Mouse (Mus musculus) CH12.LX (cell line): ENCODE measurements around the gene Olfr157. TPM values are rescaled to one million over a fixed set of nuclear protein-coding genes. Genes with fewer than 3 reads are reported as not detected.

Experiments
- DNase-seq: peaks from one replicate; pipeline ENCODE4 v3.0.0-alpha.2; 2013; ENCODE audit errors: extremely low read depth
- H3K27ac ChIP-seq: 2 replicates; pipeline ENCODE4 v1.5.1; 2012; ENCODE audit warnings: low read depth, mild to moderate bottlenecking, control low read depth, moderate library complexity; ENCODE audit not compliant: insufficient read depth
- H3K27me3 ChIP-seq: replicated peaks from 2 replicates; pipeline ENCODE3; 2012; ENCODE audit warnings: inconsistent platforms
- H3K36me3 ChIP-seq, 2 experiments: replicated peaks in 1 of 2; 2 replicates each; pipeline versions ENCODE3 to v1.6.1; 2012; ENCODE audit warnings: inconsistent platforms in 1 of 2, low read length in 1 of 2, mild to moderate bottlenecking in 1 of 2, mixed read lengths in 1 of 2, moderate library complexity in 1 of 2; ENCODE audit not compliant: control insufficient read depth in 1 of 2, insufficient read depth in 1 of 2
- H3K4me1 ChIP-seq, 2 experiments: 2 replicates each; pipeline ENCODE4 v1.6.1; 2012; ENCODE audit warnings: inconsistent platforms in 1 of 2, moderate library complexity in 1 of 2; ENCODE audit not compliant: insufficient read depth in 2 of 2, control insufficient read depth in 1 of 2
- H3K4me2 ChIP-seq: 2 replicates; pipeline ENCODE4 v1.6.1; 2012; ENCODE audit warnings: low read depth, mild to moderate bottlenecking, control low read depth; ENCODE audit not compliant: poor library complexity, insufficient read depth, severe bottlenecking
- H3K4me3 ChIP-seq, 3 experiments: fragments of 150-350 bp in 1 of 3; sonication (generic) in 1 of 3; replicated peaks in 1 of 3; 2 replicates each; pipeline versions ENCODE3 to v1.5.1; 2011 to 2012; ENCODE audit warnings: low read depth in 2 of 3, low read length in 2 of 3, mild to moderate bottlenecking in 2 of 3, moderate library complexity in 2 of 3, control low read depth in 1 of 3, improper control_type of control experiment in 1 of 3, inconsistent platforms in 1 of 3, mixed read lengths in 1 of 3; ENCODE audit not compliant: poor library complexity in 1 of 3
- H3K79me2 ChIP-seq: replicated peaks from 2 replicates; pipeline ENCODE4 v1.6.1; 2012; ENCODE audit warnings: mild to moderate bottlenecking, moderate library complexity; ENCODE audit not compliant: control insufficient read depth, poor library complexity, insufficient read depth, severe bottlenecking; ENCODE audit errors: extremely low read depth
- H3K9ac ChIP-seq: 2 replicates; pipeline ENCODE4 v1.6.1; 2012; ENCODE audit warnings: low read depth, mild to moderate bottlenecking, control low read depth, moderate library complexity; ENCODE audit not compliant: insufficient read depth
- H3K9me3 ChIP-seq: replicated peaks from 2 replicates; pipeline ENCODE3; 2012; ENCODE audit warnings: low read length, inconsistent platforms, mixed read lengths
- CTCF ChIP-seq, 2 experiments: IDR thresholded peaks in 1 of 2; conservative IDR thresholded peaks in 1 of 2; 2 replicates each; pipeline ENCODE4 v1.5.1; 2011 to 2012; ENCODE audit warnings: low read depth in 2 of 2, low read length in 2 of 2, improper control_type of control experiment in 1 of 2, inconsistent platforms in 1 of 2, mild to moderate bottlenecking in 1 of 2, moderate library complexity in 1 of 2
- ELF1 ChIP-seq: IDR thresholded peaks from 2 replicates; pipeline ENCODE4 v1.6.1; 2014; ENCODE audit warnings: low read depth, mild to moderate bottlenecking, inconsistent platforms, low read length, improper control_type of control experiment
- EP300 ChIP-seq: IDR thresholded peaks from 2 replicates; pipeline ENCODE4 v1.6.1; 2011; ENCODE audit warnings: low read length, improper control_type of control experiment
- HCFC1 ChIP-seq: IDR thresholded peaks from 2 replicates; pipeline ENCODE4 v1.6.1; 2012; ENCODE audit warnings: low read depth, mild to moderate bottlenecking, inconsistent platforms, low read length, improper control_type of control experiment
- IRF4 ChIP-seq: IDR thresholded peaks from 2 replicates; pipeline ENCODE4 v1.6.1; 2014; ENCODE audit warnings: low read depth, mild to moderate bottlenecking, inconsistent platforms, low read length, improper control_type of control experiment
- KAT2A ChIP-seq: IDR thresholded peaks from 2 replicates; pipeline ENCODE4 v1.6.1; 2012; ENCODE audit warnings: low read length, improper control_type of control experiment, inconsistent platforms; ENCODE audit not compliant: insufficient replicate concordance
- MAFK ChIP-seq: IDR thresholded peaks from 2 replicates; pipeline ENCODE4 v1.6.1; 2011; ENCODE audit warnings: low read length, improper control_type of control experiment; ENCODE audit not compliant: insufficient replicate concordance
- MAX ChIP-seq: IDR thresholded peaks from 2 replicates; pipeline ENCODE4 v1.6.1; 2011; ENCODE audit warnings: low read length, improper control_type of control experiment
- MXI1 ChIP-seq: IDR thresholded peaks from 2 replicates; pipeline ENCODE4 v1.6.1; 2011; ENCODE audit warnings: mild to moderate bottlenecking, low read depth, low read length, improper control_type of control experiment
- NELFE ChIP-seq: IDR thresholded peaks from 2 replicates; pipeline ENCODE4 v1.6.1; 2011; ENCODE audit warnings: low read depth, low read length, improper control_type of control experiment
- NRF1 ChIP-seq: IDR thresholded peaks from 2 replicates; pipeline ENCODE4 v1.6.1; 2014; ENCODE audit warnings: low read depth, mild to moderate bottlenecking, inconsistent platforms, low read length, improper control_type of control experiment, moderate library complexity
- PAX5 ChIP-seq: IDR thresholded peaks from 2 replicates; pipeline ENCODE4 v1.6.1; 2012; ENCODE audit warnings: low read length, inconsistent platforms, mixed read lengths
- RAD21 ChIP-seq: IDR thresholded peaks from 2 replicates; pipeline ENCODE4 v1.6.1; 2011; ENCODE audit warnings: low read depth, mild to moderate bottlenecking, low read length, improper control_type of control experiment, moderate library complexity
- SMC3 ChIP-seq: IDR thresholded peaks from 2 replicates; pipeline ENCODE4 v1.6.1; 2011; ENCODE audit warnings: low read depth, low read length, improper control_type of control experiment
- ZC3H11A ChIP-seq: IDR thresholded peaks from 2 replicates; pipeline ENCODE4 v1.6.1; 2012; ENCODE audit warnings: low read depth, mild to moderate bottlenecking, inconsistent platforms, low read length, improper control_type of control experiment
- ZNF384 ChIP-seq: IDR thresholded peaks from 2 replicates; pipeline ENCODE4 v1.6.1; 2012; ENCODE audit warnings: low read depth, low read length, improper control_type of control experiment, inconsistent platforms
- dilution Hi-C: fragments of 300-500 bp; cut with MboI; formaldehyde crosslinking; loops from 2 replicates; pipeline ENCODE4 v1.14.3; 2020; ENCODE audit warnings: low sequenced_read_pairs; ENCODE audit not compliant: extremely low pct_unique_long_range_greater_than_20kb, extremely low pct_ligation_motif_present
- in situ Hi-C: fragments of 300-500 bp; cut with MboI; formaldehyde crosslinking; loops from 3 replicates; pipeline ENCODE4 v1.14.3; 2019; ENCODE audit warnings: low sequenced_read_pairs, low pct_ligation_motif_present, low pct_unique_long_range_greater_than_20kb, mixed read lengths
- polyA plus RNA-seq: library from polyadenylated mRNA; unstranded; fragments of >175 nt; gene quantifications from 2 replicates; pipeline ENCODE4 v1.2.1, GENCODE M21; 2012; ENCODE audit warnings: low read depth; ENCODE audit not compliant: insufficient read length
- total RNA-seq, 2 experiments: library from RNA; depleted of rRNA; stranded (reverse); fragments of 300-350 nt in 1 of 2; fragments of >200 nt in 1 of 2; gene quantifications; 2 replicates each; pipeline ENCODE4 v1.2.3; 2012 to 2014

Olfr157 gene
- total and polyA plus RNA-seq, 3 experiments: 0.03 TPM; not detected in 2

- in situ Hi-C loops (no loop called here), dilution Hi-C loops (no loop called here)
- no peak overlapping the region for H3K27ac ChIP-seq
These were observed 23.3 kb upstream of the Olfr157 start for GRCm38 (mm10) chr4:43863298-43863697.

GRCm38 (mm10) chr4:43860744-43861519 is 20.9 kb upstream of the Olfr157 start:
- 0 out of 2 replicates have a peak overlapping the region, but pooled peaks have one; percentile 24 for H3K4me2 ChIP-seq
- peak; percentile 87 for TF ChIP-seq RAD21
- no peak for TF ChIP-seq HCFC1
- TF ChIP-seq ZC3H11A: peak; percentile 53
- TF ChIP-seq EP300: no peak
- peak; percentile 55 to 92 for TF ChIP-seq CTCF (conservative IDR thresholded peaks at IDR 0.05 in 1 of 2, IDR thresholded peaks at IDR 0.05 in 1 of 2; ENCODE audit: low read depth in 2 of 2, low read length in 2 of 2)
- TF ChIP-seq SMC3: peak; percentile 96
- DNase-seq: peak; percentile 58
- peaks cover 27% of the 10 kb centered on the region for H3K27me3 ChIP-seq
- no peaks in the 10 kb centered on the region for H3K36me3 ChIP-seq
- H3K4me1 ChIP-seq: peaks cover 0 to 3% of the 10 kb centered on the region in 2 experiments; a peak in 1 of 4 replicates
- no peak overlapping the region for H3K4me3 ChIP-seq
- dilution Hi-C loops (no loop called here), in situ Hi-C loops (no loop called here)
- no peak overlapping the region for H3K27ac ChIP-seq
- no peak overlapping the region for H3K9ac ChIP-seq
- no peaks in the 10 kb centered on the region for H3K9me3 ChIP-seq
- H3K79me2 ChIP-seq: no peaks in the 10 kb centered on the region

More at GRCm38 (mm10) chr4:43863298-43863697, 23.3 kb upstream of the Olfr157 start:
- TF ChIP-seq MXI1 (no peak), NELFE (no peak), RAD21 (peak; percentile 38), ZNF384 (no peak), ELF1 (no peak), CTCF (conservative IDR thresholded peaks at IDR 0.05 in 1 of 2, IDR thresholded peaks at IDR 0.05 in 1 of 2; ENCODE audit: low read depth in 2 of 2, low read length in 2 of 2) (peak in 1 of 2 experiments; percentile 58; a peak in 2 of 4 replicates), PAX5 (no peak), SMC3 (peak; percentile 36), MAX (no peak), MAFK (no peak), KAT2A (no peak), IRF4 (no peak), NRF1 (no peak)
- Histone ChIP-seq H3K4me3 (no peak overlapping the region), H3K9me3 (peaks cover 7% of the 10 kb centered on the region), H3K79me2 (no peaks in the 10 kb centered on the region), H3K4me1 (peaks cover 0 to 3% of the 10 kb centered on the region in 2 experiments; a peak in 1 of 4 replicates), H3K27me3 (peaks cover 24% of the 10 kb centered on the region), H3K36me3 (no peaks in the 10 kb centered on the region), H3K9ac (no peak overlapping the region), H3K4me2 (no peak overlapping the region)
- DNase-seq: no peak
